Comparison of ENCODE assay signal across 8 mouse cellular contexts in genomic region chr3:95159987-95160963, GRCm38 (mm10). TPM values are rescaled to one million over a fixed set of nuclear protein-coding genes. Genes with fewer than 3 reads are reported as not detected.
DNase-seq lines count a peak whose midpoint lies in the region; ATAC-seq and TF ChIP-seq lines count a peak whose summit lies in the region.

Gene Sema6c, plus strand, starts transcription at chr3:95160457.

- no peaks in the 10 kb centered on the region for H3K79me2 ChIP-seq in C2C12 (ENCODE audit: control insufficient read depth, insufficient read depth)

- no peaks in the 10 kb centered on the region for H3K79me3 ChIP-seq in C2C12 (ENCODE audit: low read depth)

- WGBS in heart, embryonic 13.5 days, result under 1% methylated on average over 61 of the region's 66 CpGs
- under 1% methylated on average over 66 of the region's 66 CpGs for WGBS in liver, embryonic 12.5 days (ENCODE audit: insufficient replicate concordance)
- WGBS in stomach, embryonic 15.5 days, result under 1% methylated on average over 65 of the region's 66 CpGs

- peaks cover 3% of the 10 kb centered on the region; the same call in 1 of the 2 replicates for H3K9me3 ChIP-seq in erythroblast, embryonic 14.5 days (ENCODE audit: control insufficient read depth, low read length)
- no peaks in the 10 kb centered on the region for H3K9me3 ChIP-seq in heart, embryonic 13.5 days
- H3K9me3 ChIP-seq in liver, embryonic 12.5 days (replicated peaks), result no peaks in the 10 kb centered on the region
- H3K9me3 ChIP-seq in stomach, embryonic 15.5 days, result no peaks in the 10 kb centered on the region

- 0 out of 2 replicates have a peak within 1 kb of the TSS, but pooled peaks have one; percentile 34 for H3K27ac ChIP-seq in heart, embryonic 13.5 days (replicated peaks)
- no peak within 1 kb of the TSS for H3K27ac ChIP-seq in liver, embryonic 12.5 days
- 0 out of 2 replicates have a peak within 1 kb of the TSS, but pooled peaks have one; percentile 40 for H3K27ac ChIP-seq in stomach, embryonic 15.5 days

- H3K27me3 ChIP-seq in C2C12 (ENCODE audit: control insufficient read depth, insufficient read depth, insufficient read length), result no peaks in the 10 kb centered on the region
- peaks cover 67% of the 10 kb centered on the region for H3K27me3 ChIP-seq in erythroblast, embryonic 14.5 days (ENCODE audit: control insufficient read depth)
- H3K27me3 ChIP-seq in heart, embryonic 13.5 days (replicated peaks), result peaks cover 9% of the 10 kb centered on the region; the same call in 1 of the 2 replicates
- peaks cover 76% of the 10 kb centered on the region for H3K27me3 ChIP-seq in liver, embryonic 12.5 days (replicated peaks)
- no peaks in the 10 kb centered on the region for H3K27me3 ChIP-seq in stomach, embryonic 15.5 days (replicated peaks)

- DNase-seq in brain, embryonic 14.5 days (ENCODE audit: low read depth), result peak; percentile 96
- DNase-seq in kidney, postnatal 10 days, result peak; percentile 94
- peak; percentile 76 to 77 for DNase-seq in natural killer cell, adult 2 months (ENCODE audit: low spot score in 2 of 2)

- TF ChIP-seq POLR2A in brain, embryonic 14.5 days (IDR thresholded peaks at IDR 0.05; ENCODE audit: borderline replicate concordance, extremely low read depth, insufficient read depth, insufficient read length, poor library complexity, severe bottlenecking), result peak; percentile 63; the same call in 1 of the 2 replicates

- H3ac ChIP-seq in C2C12 (ENCODE audit: control insufficient read depth, insufficient read length, low read depth), result peak within 1 kb of the TSS; percentile 83

- TF ChIP-seq CTCF in C2C12 (IDR thresholded peaks at IDR 0.05; ENCODE audit: control insufficient read depth, insufficient read depth, insufficient read length), result no peak
- TF ChIP-seq CTCF in brain, embryonic 14.5 days (IDR thresholded peaks at IDR 0.05; ENCODE audit: borderline replicate concordance, extremely low read depth, insufficient read depth, insufficient read length), result no peak

- ATAC-seq in heart, embryonic 13.5 days (ENCODE audit: extremely low read depth, insufficient number of reproducible peaks, low FRiP score, low TSS enrichment), result peak; percentile 94
- ATAC-seq in liver, embryonic 12.5 days, result peak; percentile 96
- ATAC-seq in stomach, embryonic 15.5 days (ENCODE audit: insufficient read depth, low FRiP score, low read depth), result peak; percentile 95

- no peaks in the 10 kb centered on the region for H3K36me3 ChIP-seq in C2C12 (ENCODE audit: control insufficient read depth, insufficient read depth)
- no peaks in the 10 kb centered on the region for H3K36me3 ChIP-seq in erythroblast, embryonic 14.5 days (ENCODE audit: control insufficient read depth)
- H3K36me3 ChIP-seq in heart, embryonic 13.5 days, result peaks cover 5% of the 10 kb centered on the region; the same call in 1 of the 2 replicates
- no peaks in the 10 kb centered on the region for H3K36me3 ChIP-seq in liver, embryonic 12.5 days
- H3K36me3 ChIP-seq in stomach, embryonic 15.5 days, result no peaks in the 10 kb centered on the region

- H3K4me2 ChIP-seq in heart, embryonic 13.5 days, result peak within 1 kb of the TSS; percentile 94
- peak within 1 kb of the TSS; percentile 99 for H3K4me2 ChIP-seq in liver, embryonic 12.5 days
- peak within 1 kb of the TSS; percentile 85 for H3K4me2 ChIP-seq in stomach, embryonic 15.5 days

- H3K9ac ChIP-seq in heart, embryonic 13.5 days, result peak within 1 kb of the TSS; percentile 85
- peak within 1 kb of the TSS; percentile 69 for H3K9ac ChIP-seq in liver, embryonic 12.5 days
- H3K9ac ChIP-seq in stomach, embryonic 15.5 days, result peak within 1 kb of the TSS; percentile 73

- peaks cover 28% of the 10 kb centered on the region for H3K4me1 ChIP-seq in erythroblast, embryonic 14.5 days (ENCODE audit: control insufficient read depth)
- peaks cover 46% of the 10 kb centered on the region for H3K4me1 ChIP-seq in heart, embryonic 13.5 days
- H3K4me1 ChIP-seq in liver, embryonic 12.5 days, result peaks cover 31% of the 10 kb centered on the region
- peaks cover 32% of the 10 kb centered on the region for H3K4me1 ChIP-seq in stomach, embryonic 15.5 days

- H3K4me3 ChIP-seq in C2C12 (ENCODE audit: insufficient read depth, poor library complexity, severe bottlenecking), result peak within 1 kb of the TSS; percentile 40
- H3K4me3 ChIP-seq in erythroblast, embryonic 14.5 days (replicated peaks), result peak within 1 kb of the TSS; percentile 72
- H3K4me3 ChIP-seq in heart, embryonic 13.5 days, result peak within 1 kb of the TSS; percentile 75
- peak within 1 kb of the TSS; percentile 70 for H3K4me3 ChIP-seq in liver, embryonic 12.5 days
- peak within 1 kb of the TSS; percentile 79 for H3K4me3 ChIP-seq in stomach, embryonic 15.5 days (replicated peaks)

TF ChIP-seq in C2C12, 6 proteins besides CTCF, POLR2A, EP300 and RAD21:
- TF ChIP-seq MAX (IDR thresholded peaks at IDR 0.05) (no peak), MYOD1 (IDR thresholded peaks at IDR 0.05; ENCODE audit: control insufficient read depth, insufficient read length, low read depth) (no peak), MYOG (IDR thresholded peaks at IDR 0.05; ENCODE audit: control insufficient read depth, extremely low read depth, insufficient read length) (no peak), CEBPB (IDR thresholded peaks at IDR 0.05; ENCODE audit: low read depth) (no peak), USF1 (IDR thresholded peaks at IDR 0.05; ENCODE audit: low read depth) (no peak), FOSL1 (IDR thresholded peaks at IDR 0.05; ENCODE audit: insufficient read depth, low read length, poor library complexity, severe bottlenecking) (no peak)

RNA-seq across cellular contexts. Expression of gene Sema6c, which starts in this region (rescaled TPM):
- polyA plus RNA-seq in C2C12 (2012; fragmentation: generic; extraction: Trizol), result 5.4 TPM
- 138 and 164 TPM in 2 replicates for polyA plus RNA-seq in brain, embryonic 14.5 days (2012; rRNA removed)
- polyA plus RNA-seq in erythroblast, embryonic 14.5 days (2012), result 0.01 and 0.04 TPM in 2 replicates
- polyA plus RNA-seq in heart, embryonic 13.5 days (2015; fragmentation: Nextera tagmentation; extraction: Ambion mirVana), result 2.9 and 3.0 TPM in 2 replicates
- 1.9 and 2.1 TPM in 2 replicates for polyA plus RNA-seq in liver, embryonic 12.5 days (2016; fragmentation: Nextera tagmentation; extraction: Ambion mirVana)
- polyA plus RNA-seq in stomach, embryonic 15.5 days (2015; fragmentation: Nextera tagmentation; extraction: Ambion mirVana), result 5.9 and 6.9 TPM in 2 replicates

Comparison
In these comparisons a context has a peak if more than half of its experiments do, and no peak if none do; other contexts are left out.
1. RNA of gene Sema6c (polyA plus RNA-seq): 138 to 164 TPM in brain, embryonic 14.5 days; 5.9 to 6.9 TPM in stomach, embryonic 15.5 days, 5.4 TPM in C2C12 (single experiment), 2.9 to 3.0 TPM in heart, embryonic 13.5 days, 1.9 to 2.1 TPM in liver, embryonic 12.5 days and 0.01 to 0.04 TPM in erythroblast, embryonic 14.5 days; every median in the first group is over 10 times any median in the second.
2. Peak in every context shown above with its lines, with median percentiles within 50 percentile points of each other: H3K4me3 ChIP-seq, DNase-seq, ATAC-seq, H3K4me2 ChIP-seq and H3K9ac ChIP-seq.